Mouse (Mus musculus) embryonic fibroblast, embryonic 13.5 days (primary cell): ENCODE data around the gene Ralgps1. TPM values are rescaled to one million over a fixed set of nuclear protein-coding genes. Genes with fewer than 3 reads are reported as not detected.
"Not testable (repeated sequence)": the region's sequence is repeated elsewhere in the genome, so short reads cannot be mapped to it uniquely, and the experiment has no call there.

Experiments
- H3K27ac ChIP-seq: 2 replicates; pipeline ENCODE4 v1.5.1; 2012; ENCODE audit warnings: low read length, control low read depth, inconsistent platforms; ENCODE audit not compliant: insufficient read depth
- H3K4me1 ChIP-seq: 2 replicates; pipeline ENCODE4 v1.6.1; 2011; ENCODE audit warnings: low read length; ENCODE audit not compliant: control insufficient read depth, insufficient read depth
- H3K4me3 ChIP-seq: 2 replicates; pipeline ENCODE4 v1.5.1; 2011; ENCODE audit warnings: mild to moderate bottlenecking, control low read depth, low read length; ENCODE audit not compliant: insufficient read depth
- CTCF ChIP-seq: IDR thresholded peaks from 2 replicates; pipeline ENCODE4 v1.5.1; 2011; ENCODE audit warnings: mild to moderate bottlenecking, control low read depth, low read length, moderate library complexity, borderline replicate concordance; ENCODE audit not compliant: insufficient read depth
- POLR2A ChIP-seq: IDR thresholded peaks from 2 replicates; pipeline ENCODE4 v1.6.1; 2011; ENCODE audit warnings: low read depth, mild to moderate bottlenecking, control low read depth, low read length, moderate library complexity
- polyA plus RNA-seq: library from polyadenylated mRNA; stranded (reverse); fragments of >200 nt; gene quantifications from 2 replicates; pipeline ENCODE4 v1.2.4, GENCODE M21; 2011; ENCODE audit warnings: low read depth; ENCODE audit not compliant: missing spikeins, insufficient read length

Ralgps1 gene
- polyA plus RNA-seq, 1 experiment, result 4.0 TPM

DNA sequence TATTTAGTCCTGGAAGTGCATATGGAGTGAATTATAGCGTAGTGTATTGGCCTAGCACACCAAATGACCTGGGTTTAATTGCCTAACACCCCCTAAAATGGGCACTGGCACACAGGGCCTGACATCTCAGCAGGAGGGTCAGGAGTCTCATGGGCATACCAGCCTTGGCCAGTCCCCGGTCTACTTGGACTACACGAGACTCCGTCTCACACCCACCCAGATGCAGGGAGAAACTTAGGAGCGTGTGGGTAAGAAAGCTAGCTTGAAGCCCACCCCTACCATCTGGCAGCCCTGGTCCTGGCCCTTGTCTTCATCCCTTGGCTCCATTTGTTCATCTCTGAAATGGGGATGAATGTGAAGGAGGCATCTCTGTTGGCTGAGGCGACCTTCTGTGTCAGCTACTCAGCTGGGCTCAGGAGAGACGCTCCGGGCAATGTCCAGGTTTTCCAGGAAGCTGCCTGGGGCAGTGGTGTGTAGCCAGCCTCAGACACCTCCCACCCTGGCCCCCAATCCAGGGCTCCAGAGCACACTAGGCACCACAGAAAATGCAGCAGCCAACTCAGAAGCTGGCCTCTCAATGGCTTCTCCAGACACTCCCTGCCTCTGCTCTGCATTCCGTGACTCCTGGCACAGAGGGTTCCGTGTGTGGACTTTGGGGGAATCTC lies 150.5 kb downstream of the Ralgps1 start:
- Histone ChIP-seq H3K4me1 (peaks cover 26% of the 10 kb centered on the region), H3K4me3 (no peak overlapping the region), H3K27ac (peak overlapping the region; percentile 63)
- TF ChIP-seq POLR2A (no peak), CTCF (no peak)

DNA sequence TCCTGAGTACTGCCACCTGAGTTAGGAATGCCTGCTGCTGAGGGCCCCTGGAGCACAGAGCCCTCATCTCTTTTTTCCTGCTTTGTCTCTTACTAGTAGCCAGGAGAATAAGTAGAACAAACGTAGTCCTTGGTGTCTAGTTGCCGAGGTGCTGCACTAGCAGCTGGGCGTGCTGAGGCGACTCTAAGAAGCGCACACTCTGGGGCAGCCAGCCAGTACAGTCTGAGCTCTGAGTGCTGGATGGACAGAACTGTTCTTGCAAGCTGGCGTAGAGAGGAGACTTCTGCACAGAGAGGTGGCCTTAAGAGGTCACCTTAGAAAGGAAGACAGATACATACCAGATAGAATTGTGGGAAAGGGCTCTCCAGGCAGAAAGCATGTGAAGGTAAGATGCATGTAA lies 151.0 kb downstream of the Ralgps1 start:
- peak overlapping the region; percentile 63 for H3K27ac ChIP-seq
- no peak overlapping the region for H3K4me3 ChIP-seq
- peaks cover 27% of the 10 kb centered on the region for H3K4me1 ChIP-seq
- TF ChIP-seq POLR2A (no peak), CTCF (no peak)

GRCm38 (mm10) chr2:33219637-33220036 lies 151.6 kb downstream of the Ralgps1 start:
- H3K4me1 ChIP-seq, result peaks cover 29% of the 10 kb centered on the region
- H3K27ac ChIP-seq, result peak overlapping the region; percentile 63; the same call in 1 of the 2 replicates
- TF ChIP-seq CTCF (no peak), POLR2A (no peak)
- H3K4me3 ChIP-seq, result no peak overlapping the region

- Histone ChIP-seq H3K4me1 (peaks cover 26% of the 10 kb centered on the region), H3K27ac (peak overlapping the region; percentile 63; the same call in 1 of the 2 replicates), H3K4me3 (no peak overlapping the region)
- TF ChIP-seq CTCF, result no peak
- TF ChIP-seq POLR2A, result no peak
Observed at GRCm38 (mm10) chr2:33218903-33219625, 152.2 kb downstream of the Ralgps1 start.

- Histone ChIP-seq H3K27ac (peak overlapping the region; percentile 45), H3K4me3 (peak overlapping the region; percentile 74), H3K4me1 (peaks cover 25% of the 10 kb centered on the region)
- TF ChIP-seq POLR2A, result no peak
- TF ChIP-seq CTCF, result no peak
Observed at GRCm38 (mm10) chr2:33217425-33217794, 153.9 kb downstream of the Ralgps1 start.

- Histone ChIP-seq H3K27ac (peak overlapping the region; percentile 45), H3K4me3 (peak overlapping the region; percentile 74), H3K4me1 (peaks cover 22% of the 10 kb centered on the region)
- no peak for TF ChIP-seq CTCF
- 0 out of 2 replicates have a peak, but pooled peaks have one; percentile 39 for TF ChIP-seq POLR2A
Observed at GRCm38 (mm10) chr2:33216645-33217424, 154.5 kb downstream of the Ralgps1 start.

DNA sequence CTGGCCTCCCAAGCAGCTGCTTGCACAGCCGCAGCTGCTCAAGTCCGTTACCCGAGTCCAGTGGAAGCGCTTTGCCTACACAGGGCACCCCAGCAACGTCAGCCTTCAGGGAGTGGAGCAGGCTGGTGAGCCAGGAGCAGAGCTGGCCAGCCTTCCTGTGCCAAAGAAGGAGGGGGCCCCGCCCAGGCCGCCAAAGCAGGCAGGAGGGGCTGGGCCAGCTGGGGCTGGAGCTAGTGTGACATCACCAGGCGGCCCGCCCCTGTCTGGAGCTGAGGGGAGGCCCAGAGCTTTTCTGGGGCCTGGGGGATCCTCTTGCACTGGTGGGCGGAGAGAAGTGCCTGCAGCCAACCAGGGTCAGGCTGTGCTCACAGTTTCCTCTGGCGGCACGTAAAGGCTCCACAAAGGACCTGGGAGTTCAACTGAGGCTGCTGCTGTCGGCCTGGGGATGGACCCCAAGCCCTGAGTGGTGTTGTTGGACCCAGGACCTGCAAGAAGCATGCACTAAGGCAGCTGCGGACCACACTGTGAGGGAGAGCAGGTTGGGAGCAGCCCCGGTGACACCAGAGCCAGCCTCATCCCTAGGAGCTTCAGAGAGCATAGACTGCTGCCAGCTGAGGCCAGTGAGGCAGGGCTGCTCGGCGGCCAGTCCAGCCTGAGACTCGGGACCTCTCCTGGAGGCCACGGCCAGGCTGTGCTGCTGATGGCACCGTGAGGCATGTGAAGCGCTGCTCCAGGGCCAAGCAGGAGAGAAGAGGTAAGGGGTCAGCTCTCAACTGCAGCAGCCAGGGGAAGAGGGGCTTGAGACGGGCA lies 155.4 kb downstream of the Ralgps1 start, which contains the start of gene Angptl2:
TSS of gene Angptl2 (plus strand) at position 370 of the 810 bp plus-strand sequence.
- TF ChIP-seq CTCF (no peak), POLR2A (peak; percentile 99)
- H3K4me1 ChIP-seq, result peaks cover 16% of the 10 kb centered on the region
- H3K27ac ChIP-seq, result peak within 1 kb of the TSS; percentile 45
- peak within 1 kb of the TSS; percentile 74 for H3K4me3 ChIP-seq

DNA sequence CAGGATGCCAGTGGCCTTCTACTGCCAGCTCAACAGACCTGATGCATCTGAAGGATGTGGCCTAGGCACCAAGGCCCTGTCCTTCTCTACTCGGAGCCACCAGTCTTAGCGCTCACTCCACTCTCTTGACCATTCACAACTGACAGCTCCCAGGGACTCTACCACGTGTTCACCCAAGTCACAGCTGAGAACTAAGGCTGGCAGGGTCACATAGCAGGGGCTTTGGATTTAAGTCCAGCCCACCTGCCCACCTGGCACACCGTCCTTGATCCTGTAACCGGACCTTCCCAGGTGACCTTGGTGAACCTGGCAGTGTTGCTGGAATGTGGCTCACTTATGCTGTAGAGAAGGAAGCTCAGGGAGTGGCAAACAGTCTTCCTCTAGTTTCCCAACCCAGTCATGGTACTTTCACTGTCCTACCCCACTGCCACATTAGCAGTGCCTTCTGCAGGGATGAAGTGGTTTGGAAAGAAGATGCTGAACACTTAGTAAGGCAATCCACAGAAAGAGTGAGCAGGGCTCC lies 156.0 kb downstream of the Ralgps1 start:
- TF ChIP-seq CTCF (no peak), POLR2A (no peak)
- H3K4me3 ChIP-seq, result no peak overlapping the region
- H3K4me1 ChIP-seq, result peaks cover 12% of the 10 kb centered on the region
- H3K27ac ChIP-seq, result peak overlapping the region; percentile 16; the same call in 1 of the 2 replicates

GRCm38 (mm10) chr2:33211263-33211662 lies 160.0 kb downstream of the Ralgps1 start:
- not testable (repeated sequence) for H3K4me1 ChIP-seq, H3K27ac ChIP-seq, H3K4me3 ChIP-seq
